Mouse (Mus musculus) forebrain, embryonic 11.5 days (tissue): ENCODE measurements at regions not wholly inside any gene's neighbourhood (a gene's known extent, or its start where the extent isn't known, plus 50 kb on each side); places are given as distances from the start of the nearest gene placed in this dataset.

ENCODE experiments used
- ATAC-seq: fragments of 200-750 bp; cut with Nextera tagmentation; replicated peaks from 2 replicates; pipeline ENCODE4 v1.8.0; 2017; ENCODE audit warnings: moderate TSS enrichment; ENCODE audit not compliant: low FRiP score
- DNase-seq: peaks from one replicate; pipeline ENCODE4 v3.0.0-alpha.2; 2017; ENCODE audit warnings: low spot score
- H3K27ac ChIP-seq: fragments of 300-500 bp; sonication (generic); 2 replicates; pipeline ENCODE4 v1.5.1; 2014; ENCODE audit warnings: low read depth, low read length
- H3K27me3 ChIP-seq: fragments of 300-500 bp; sonication (generic); 2 replicates; pipeline ENCODE4 v1.6.1; 2014; ENCODE audit warnings: mild to moderate bottlenecking, low read length, mixed read lengths; ENCODE audit not compliant: control insufficient read depth, insufficient read depth
- H3K36me3 ChIP-seq: fragments of 300-500 bp; sonication (generic); 2 replicates; pipeline ENCODE4 v1.6.1; 2014; ENCODE audit warnings: mild to moderate bottlenecking, low read length, moderate library complexity, mixed read lengths; ENCODE audit not compliant: control insufficient read depth, insufficient read depth
- H3K4me1 ChIP-seq: fragments of 300-500 bp; sonication (generic); replicated peaks from 2 replicates; pipeline ENCODE4 v1.6.1; 2014; ENCODE audit warnings: low read length, mixed read lengths; ENCODE audit not compliant: control insufficient read depth, insufficient read depth
- H3K4me2 ChIP-seq: fragments of 300-500 bp; sonication (generic); 2 replicates; pipeline ENCODE4 v1.6.1; 2014; ENCODE audit warnings: low read depth, mild to moderate bottlenecking, low read length, moderate library complexity, mixed read lengths; ENCODE audit not compliant: severe bottlenecking
- H3K4me3 ChIP-seq: fragments of 300-500 bp; sonication (generic); 2 replicates; pipeline ENCODE4 v1.5.1; 2014; ENCODE audit warnings: low read depth, low read length
- H3K9ac ChIP-seq: fragments of 300-500 bp; sonication (generic); 2 replicates; pipeline ENCODE4 v1.6.1; 2014; ENCODE audit warnings: low read length
- H3K9me3 ChIP-seq: fragments of 300-500 bp; sonication (generic); 2 replicates; pipeline ENCODE4 v1.6.1; 2016; ENCODE audit warnings: low read length, mixed read lengths; ENCODE audit not compliant: control insufficient read depth
- WGBS: fragments of 180-500 bp; shearing (Covaris S2); extraction: QIAGEN DNeasy Blood & Tissue Kit; methylation state at CpG from one replicate; pipeline ENCODE4 v1.1.7; 2014; 5-methylcytosine and 5-hydroxymethylcytosine counted together

DNA sequence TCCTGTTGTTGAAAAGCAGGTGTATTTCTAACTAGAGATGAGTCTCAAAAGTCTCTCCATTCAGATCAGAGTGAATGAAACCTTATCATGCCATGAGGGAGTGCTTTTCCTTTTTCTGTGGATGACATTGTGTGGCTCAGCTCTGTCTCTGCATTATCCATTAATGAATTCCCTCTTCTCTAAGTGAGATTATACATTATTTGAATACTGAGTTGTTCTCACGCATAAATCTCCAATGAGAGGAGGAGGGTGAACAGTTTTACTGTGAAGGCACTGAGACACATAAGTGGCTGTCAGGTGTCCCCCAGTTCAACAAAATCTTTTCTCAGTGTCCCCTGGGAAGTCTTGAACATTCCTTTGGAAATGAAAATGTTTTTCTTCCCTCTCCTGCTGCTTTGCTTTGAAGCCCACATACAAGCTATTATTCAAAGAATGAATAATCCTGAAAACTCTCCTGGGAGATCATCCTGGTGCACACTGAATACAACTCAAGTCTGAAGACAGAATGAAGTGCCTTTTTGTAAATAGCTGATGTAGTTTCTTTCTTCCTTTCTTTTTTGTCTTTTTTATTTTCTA lies 537.2 kb upstream of the Pcdh9 start:
- no peak overlapping the region for H3K4me2 ChIP-seq
- H3K36me3 ChIP-seq, result no peaks in the 10 kb centered on the region
- H3K9me3 ChIP-seq, result no peaks in the 10 kb centered on the region
- no peak overlapping the region for H3K9ac ChIP-seq
- ATAC-seq, result 0 out of 2 replicates have a peak, but pooled peaks have one; percentile 24
- no peak overlapping the region for H3K4me3 ChIP-seq
- H3K4me1 ChIP-seq, result no peaks in the 10 kb centered on the region
- no peaks in the 10 kb centered on the region for H3K27me3 ChIP-seq
- WGBS, result 53% methylated on average over 1 of the region's 1 CpGs
- DNase-seq, result no peak
- H3K27ac ChIP-seq, result no peak overlapping the region
